Mouse (Mus musculus) cortical plate, adult 2 months (tissue): ENCODE data around the gene Pip5k1c. TPM values are rescaled to one million over a fixed set of nuclear protein-coding genes. Genes with fewer than 3 reads are reported as not detected.

ENCODE experiments used
- H3K27ac ChIP-seq: fragments of 200-500 bp; 2 replicates; pipeline ENCODE4 v1.5.1; 2012; ENCODE audit warnings: low read length, control low read depth, inconsistent platforms; ENCODE audit not compliant: insufficient read depth
- H3K4me1 ChIP-seq: fragments of 200-500 bp; 2 replicates; pipeline ENCODE4 v1.6.1; 2011; ENCODE audit warnings: low read length; ENCODE audit not compliant: control insufficient read depth, insufficient read depth
- H3K4me3 ChIP-seq: fragments of 200-500 bp; 2 replicates; pipeline ENCODE4 v1.5.1; 2011; ENCODE audit warnings: mild to moderate bottlenecking, low read length, control low read depth; ENCODE audit not compliant: insufficient read depth
- CTCF ChIP-seq: fragments of 200-500 bp; IDR thresholded peaks from 2 replicates; pipeline ENCODE4 v1.5.1; 2011; ENCODE audit warnings: mild to moderate bottlenecking, control low read depth, low read length; ENCODE audit not compliant: insufficient read depth; ENCODE audit errors: extremely low read depth
- POLR2A ChIP-seq: fragments of 200-500 bp; IDR thresholded peaks from 2 replicates; pipeline ENCODE4 v1.6.1; 2011; ENCODE audit warnings: mild to moderate bottlenecking, low read length, control low read depth; ENCODE audit not compliant: insufficient read depth; ENCODE audit errors: extremely low read depth
- polyA plus RNA-seq: library from polyadenylated mRNA; depleted of rRNA; stranded (reverse); fragments of >200 nt; gene quantifications from 2 replicates; pipeline ENCODE4 v1.2.3, GENCODE M21; 2012; rRNA removed

Pip5k1c gene
- polyA plus RNA-seq, result 414 and 443 TPM in 2 replicates

DNA sequence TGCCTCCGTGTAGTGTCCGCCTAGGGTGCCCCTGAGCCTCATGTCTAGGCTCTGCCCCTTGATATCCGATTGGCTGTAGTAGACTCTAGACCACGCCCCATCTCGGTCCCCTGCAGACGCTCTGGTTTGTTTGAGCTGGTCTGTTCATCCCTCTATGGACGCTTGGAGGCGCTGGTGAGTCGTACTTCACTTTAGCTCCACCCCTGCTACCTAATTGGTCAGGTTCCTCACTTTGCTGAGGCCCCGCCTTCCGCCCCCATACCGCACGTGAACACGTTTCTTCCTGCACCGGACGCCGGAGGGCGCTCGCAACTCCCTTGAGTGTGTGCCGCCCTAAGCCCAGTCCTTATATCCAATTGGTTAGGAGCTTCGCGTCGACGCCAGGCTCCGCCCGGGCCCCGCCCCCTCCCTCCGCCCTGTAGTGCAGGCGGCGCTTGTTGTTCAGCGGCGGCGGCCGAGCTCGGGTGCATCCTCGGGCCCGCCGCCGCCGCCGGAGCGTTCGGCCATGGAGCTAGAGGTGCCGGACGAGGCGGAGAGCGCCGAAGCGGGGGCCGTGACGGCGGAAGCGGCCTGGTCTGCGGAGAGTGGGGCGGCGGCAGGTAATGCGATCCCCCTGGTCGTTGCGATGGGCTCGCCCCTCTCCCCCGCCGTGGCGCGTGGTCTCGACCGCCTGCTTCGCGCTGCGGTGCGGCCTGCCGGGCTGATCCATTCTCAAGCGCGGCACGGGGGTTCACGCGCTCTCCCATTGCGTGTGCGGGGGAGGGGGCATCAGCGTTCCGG is at the start of gene Pip5k1c:
Pip5k1c (plus strand) TSS at position 410 of the 780 bp plus-strand sequence.
- Histone ChIP-seq H3K4me1 (peaks cover 10% of the 10 kb centered on the region), H3K27ac (peak within 1 kb of the TSS; percentile 54), H3K4me3 (peak within 1 kb of the TSS; percentile 90)
- TF ChIP-seq POLR2A (0 out of 2 replicates have a peak, but pooled peaks have one; percentile 35), CTCF (peak; percentile 87)

DNA sequence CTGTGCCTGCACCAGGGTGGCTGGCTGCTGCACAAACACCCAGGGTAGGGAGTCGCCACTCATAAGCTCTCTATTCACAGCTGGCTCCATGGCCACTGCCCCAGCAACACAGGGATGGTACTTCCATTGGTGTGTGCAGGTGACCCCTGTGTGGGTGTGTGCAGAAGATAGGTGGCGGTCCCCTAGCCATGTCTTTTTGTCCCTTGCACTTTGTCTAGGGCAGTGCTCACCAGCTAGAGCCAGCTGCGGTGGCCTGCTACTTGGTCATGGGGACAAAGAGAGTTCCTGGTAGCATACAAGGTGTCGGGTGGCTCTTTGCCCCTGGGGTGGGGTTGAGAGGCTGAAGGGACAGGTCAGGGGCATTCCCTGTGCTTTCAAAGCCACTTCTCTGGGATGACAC is 48.6 kb upstream of the Pip5k1c start:
- Histone ChIP-seq H3K4me3 (no peak overlapping the region), H3K27ac (no peak overlapping the region), H3K4me1 (no peaks in the 10 kb centered on the region)
- TF ChIP-seq CTCF (no peak), POLR2A (no peak)

DNA sequence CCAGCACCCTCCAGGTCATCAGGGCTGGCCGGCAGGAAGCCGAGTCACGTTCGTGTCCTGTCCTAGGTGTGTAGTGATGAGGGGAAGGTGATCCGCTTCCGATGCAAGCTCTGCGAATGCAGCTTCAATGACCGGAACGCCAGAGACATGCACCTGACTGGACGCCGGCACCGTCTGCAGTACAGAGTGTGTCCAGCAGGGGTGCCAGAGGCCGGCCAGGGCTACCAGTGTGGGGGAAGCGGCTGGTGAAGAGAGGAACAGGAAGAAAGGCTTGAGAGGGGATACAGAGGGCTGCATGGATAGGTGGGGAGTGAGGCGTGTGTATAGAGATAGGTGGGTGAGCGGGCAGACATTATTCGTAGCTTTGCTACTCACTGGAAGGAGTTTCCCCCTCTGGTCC is 48.2 kb upstream of the Pip5k1c start:
- Histone ChIP-seq H3K4me1 (no peaks in the 10 kb centered on the region), H3K27ac (no peak overlapping the region), H3K4me3 (no peak overlapping the region)
- TF ChIP-seq POLR2A (no peak), CTCF (peak; percentile 75)

DNA sequence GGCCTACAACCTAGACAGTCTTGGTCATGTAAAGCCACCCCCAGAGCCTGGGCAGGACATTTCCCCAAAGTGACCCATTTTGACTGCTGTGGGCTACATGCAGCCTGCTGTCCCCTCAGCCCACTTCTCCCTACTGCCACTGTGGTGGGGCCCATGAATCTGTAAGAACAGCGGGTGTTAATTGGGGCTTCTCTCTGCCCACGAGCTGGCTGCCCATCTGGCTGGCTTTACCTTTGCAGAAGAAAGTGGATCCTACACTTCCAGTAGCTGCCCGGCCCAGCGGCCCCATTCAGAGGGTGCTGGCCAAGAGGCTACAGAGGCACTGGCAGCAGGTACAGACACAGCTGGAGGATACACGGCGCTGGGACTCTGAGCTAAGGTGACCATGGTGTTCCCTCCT is 47.6 kb upstream of the Pip5k1c start:
- TF ChIP-seq POLR2A (no peak), CTCF (no peak)
- Histone ChIP-seq H3K4me3 (no peak overlapping the region), H3K4me1 (no peaks in the 10 kb centered on the region), H3K27ac (no peak overlapping the region)

DNA sequence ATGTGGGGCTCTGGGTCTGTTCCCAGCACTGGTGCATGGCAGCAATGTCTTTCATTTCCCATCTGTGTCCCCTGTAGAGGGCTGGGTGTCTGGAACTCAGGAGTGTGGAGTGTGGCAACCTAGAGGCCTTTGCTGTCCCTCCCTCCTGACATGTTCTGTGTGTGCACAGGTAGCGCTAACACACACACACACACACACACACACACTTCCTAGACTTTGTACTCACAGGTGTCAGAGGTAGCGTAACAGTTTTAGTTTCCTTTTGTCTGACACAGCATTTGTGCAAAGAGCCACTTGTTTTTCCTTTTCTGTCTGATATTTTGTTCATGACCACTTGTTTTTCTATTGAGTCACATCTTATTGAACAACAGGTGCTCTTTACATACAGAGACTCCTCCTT is 45.0 kb upstream of the Pip5k1c start:
- Histone ChIP-seq H3K27ac (no peak overlapping the region), H3K4me1 (no peaks in the 10 kb centered on the region), H3K4me3 (no peak overlapping the region)
- TF ChIP-seq CTCF, result no peak
- no peak for TF ChIP-seq POLR2A

DNA sequence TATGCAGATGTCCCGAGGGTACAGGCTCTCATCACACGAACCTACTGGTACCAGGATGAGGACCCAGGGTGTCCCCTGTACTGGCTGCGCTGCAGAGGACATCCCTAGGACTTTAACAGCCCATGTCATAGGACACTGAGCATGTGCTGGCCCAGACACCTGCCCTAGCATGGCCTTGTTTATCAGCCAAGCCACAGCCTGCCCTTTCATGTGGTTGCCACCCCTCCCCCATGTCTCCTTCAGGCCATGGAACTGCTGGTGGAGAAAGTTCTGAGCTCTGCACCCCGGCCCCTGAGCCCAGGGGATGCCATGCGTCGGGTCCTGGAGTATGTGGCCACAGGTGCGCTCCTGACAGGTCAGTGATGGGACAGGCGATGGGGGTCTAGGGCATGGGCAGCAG is 43.3 kb upstream of the Pip5k1c start:
- no peak for TF ChIP-seq POLR2A
- no peak for TF ChIP-seq CTCF
- no peak overlapping the region for H3K4me3 ChIP-seq
- H3K27ac ChIP-seq, result no peak overlapping the region
- H3K4me1 ChIP-seq, result no peaks in the 10 kb centered on the region

DNA sequence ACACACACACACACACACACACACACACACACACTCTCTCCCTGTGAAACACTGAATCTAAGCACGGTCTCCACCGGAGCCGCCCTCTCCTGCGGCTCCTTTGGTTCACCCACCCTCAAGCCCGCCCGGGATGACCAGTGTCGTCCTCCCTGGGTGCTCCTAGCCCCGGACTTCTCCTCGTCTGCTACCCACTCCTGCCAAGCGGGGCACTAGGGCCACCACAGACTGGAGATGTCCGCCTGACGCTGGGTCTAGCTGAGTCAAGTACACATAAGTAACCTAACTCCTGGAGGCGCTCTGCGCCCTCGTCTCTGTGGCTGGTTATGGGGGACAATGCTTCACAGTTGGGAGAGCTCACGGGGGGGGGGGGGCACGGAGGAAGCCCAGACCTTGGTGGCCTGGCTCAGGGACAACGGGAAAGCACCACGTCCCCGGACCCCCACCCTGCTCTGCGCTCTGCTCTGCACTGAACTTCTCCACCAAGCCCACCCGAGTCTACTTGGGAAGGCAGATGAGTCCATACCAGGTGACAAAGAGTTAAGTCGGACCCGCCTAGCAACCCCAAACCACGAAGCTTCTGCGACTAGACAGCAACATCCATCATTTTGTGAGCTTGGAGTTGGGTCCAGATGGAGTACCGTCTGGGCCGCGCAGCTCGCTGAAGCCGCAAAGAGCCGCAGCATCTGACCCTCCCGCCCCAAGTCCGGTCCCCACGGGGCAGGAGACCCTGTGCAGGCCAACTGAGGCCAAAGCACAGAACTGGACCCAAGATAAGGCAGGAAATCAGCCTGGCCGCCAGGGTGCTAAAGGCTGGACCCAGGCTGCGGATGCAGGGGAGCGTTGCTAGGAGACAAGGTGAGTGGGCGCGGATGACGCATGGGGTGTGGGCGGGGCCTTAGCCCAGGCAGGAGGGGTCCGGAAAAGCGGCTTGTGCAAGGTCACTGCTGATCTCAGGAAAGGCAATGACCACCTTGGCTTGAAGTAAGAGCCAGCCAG is 40.0 kb upstream of the Pip5k1c start, which contains the start of gene Matk:
Matk (plus strand) TSS at position 512 of the 996 bp plus-strand sequence.
- Histone ChIP-seq H3K4me1 (no peaks in the 10 kb centered on the region), H3K4me3 (peak within 1 kb of the TSS; percentile 37), H3K27ac (peak within 1 kb of the TSS; percentile 88)
- TF ChIP-seq POLR2A (peak; percentile 90; the same call in 1 of the 2 replicates), CTCF (no peak)

DNA sequence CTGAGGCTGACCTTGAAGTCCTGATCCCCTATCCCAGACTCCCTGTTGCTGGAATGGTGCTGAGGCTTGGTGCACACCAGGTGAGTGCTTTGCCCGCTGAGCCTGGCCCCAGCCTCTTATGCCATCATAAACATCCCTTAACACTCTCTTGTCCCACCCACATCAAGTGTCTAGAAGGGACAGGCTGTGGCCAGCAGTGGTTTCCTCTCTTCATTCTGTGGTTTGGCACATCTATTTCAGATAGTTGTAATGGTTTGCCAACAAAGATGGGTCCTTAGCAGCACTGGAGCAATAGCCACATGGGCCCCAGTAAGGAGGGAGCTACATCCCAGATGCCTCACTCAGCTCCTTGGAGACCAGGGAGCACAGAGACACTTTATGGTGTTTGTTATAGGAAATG is 37.9 kb upstream of the Pip5k1c start:
- H3K4me1 ChIP-seq, result peaks cover 6% of the 10 kb centered on the region
- no peak overlapping the region for H3K27ac ChIP-seq
- no peak overlapping the region for H3K4me3 ChIP-seq
- no peak for TF ChIP-seq CTCF
- TF ChIP-seq POLR2A, result no peak
